Mouse (Mus musculus) gastrocnemius, adult 8-10 months (tissue): ENCODE data around the gene Gm29427. TPM values are rescaled to one million over a fixed set of nuclear protein-coding genes. Genes with fewer than 3 reads are reported as not detected.
"Not testable (repeated sequence)": the region's sequence is repeated elsewhere in the genome, so short reads cannot be mapped to it uniquely, and the experiment has no call there.

Experiments
- DNase-seq, 2 experiments: peaks; one replicate each; pipeline ENCODE4 v3.0.0; 2022; ENCODE audit warnings: low spot score in 2 of 2
- total RNA-seq, 4 experiments: library from RNA; stranded (reverse); gene quantifications; 2 replicates each; pipeline ENCODE4 v1.2.4; 2022

Gene Gm29427
- total RNA-seq, 4 experiments from 2014 or later, result not detected

- no peak for DNase-seq
Measured at GRCm38 (mm10) chr1:130678551-130678950, 37.0 kb downstream of the Gm29427 start.

- DNase-seq, result not testable (repeated sequence)
Measured at GRCm38 (mm10) chr1:130663576-130663975, 52.0 kb downstream of the Gm29427 start.

GRCm38 (mm10) chr1:130661454-130661853, 54.1 kb downstream of the Gm29427 start, which contains the start of gene C4bp:
TSS of gene C4bp (minus strand) at chr1:130661632.
- no peak for DNase-seq

GRCm38 (mm10) chr1:130659641-130660040, 56.0 kb downstream of the Gm29427 start:
- DNase-seq, result not testable (repeated sequence)

- DNase-seq, result no peak
Measured at GRCm38 (mm10) chr1:130644103-130644502, 71.5 kb downstream of the Gm29427 start.

- no peak for DNase-seq
Measured at GRCm38 (mm10) chr1:130640967-130641366, 74.6 kb downstream of the Gm29427 start.

- peak; percentile 25 to 32 for DNase-seq
Measured at GRCm38 (mm10) chr1:130633761-130634410, 81.7 kb downstream of the Gm29427 start.

- DNase-seq, result no peak
Measured at GRCm38 (mm10) chr1:130633316-130633715, 82.3 kb downstream of the Gm29427 start.

- DNase-seq, result no peak
Measured at GRCm38 (mm10) chr1:130629521-130629920, 86.1 kb downstream of the Gm29427 start, which contains the start of gene Zp3r. TSS of gene Zp3r (minus strand) at chr1:130629621.

Other genes starting within 250 kb of the Gm29427 start
- gene Zp3r, start 86.2 kb downstream of the Gm29427 start, total RNA-seq, result not detected
- gene C4bp, start 54.2 kb downstream of the Gm29427 start, total RNA-seq, result not detected
- 1 to 10 TPM; 2.9 to 4.0 (median 3.4) TPM for gene Yod1, start 1.5 kb upstream of the Gm29427 start, total RNA-seq
- gene Pfkfb2, start 13.5 kb upstream of the Gm29427 start, total RNA-seq, result 10 to 100 TPM in 3 of 4 experiments, 1 to 10 TPM in 1; 9.6 to 15.0 (median 11.7) TPM
- gene AA986860, start 16.2 kb upstream of the Gm29427 start, total RNA-seq, result under 1 TPM in 3 of 4 experiments, not detected in 1; 0.09 to 0.22 (median 0.11) TPM
- gene Fcamr, start 85.1 kb upstream of the Gm29427 start, total RNA-seq, result not detected
- under 1 TPM in 1 of 4 experiments, not detected in 3; 0.24 TPM for gene Pigr, start 110.9 kb upstream of the Gm29427 start, total RNA-seq
- not detected for gene Fcmr, start 149.9 kb upstream of the Gm29427 start, total RNA-seq
- gene Il24, start 171.7 kb upstream of the Gm29427 start, total RNA-seq, result not detected
- gene Il20, start 195.7 kb upstream of the Gm29427 start, total RNA-seq, result not detected
- under 1 TPM in 1 of 4 experiments, not detected in 3; 0.43 TPM for gene Il19, start 224.3 kb upstream of the Gm29427 start, total RNA-seq